Mouse (Mus musculus) adrenal gland, postnatal 14 days (tissue): Measurements from ENCODE around the gene Sult4a1. TPM values are rescaled to one million over a fixed set of nuclear protein-coding genes. Genes with fewer than 3 reads are reported as not detected.
"Not testable (repeated sequence)": the region's sequence is repeated elsewhere in the genome, so short reads cannot be mapped to it uniquely, and the experiment has no call there.

Experiments used
- DNase-seq: peaks from one replicate; pipeline ENCODE4 v3.0.0; 2021; ENCODE audit warnings: mixed read lengths
- total RNA-seq: library from RNA; stranded (reverse); gene quantifications from 2 replicates; pipeline ENCODE4 v1.2.3, GENCODE M21; 2021

Sult4a1 gene
- total RNA-seq, 1 experiment from 2014 or later, result 4.2 TPM

DNA sequence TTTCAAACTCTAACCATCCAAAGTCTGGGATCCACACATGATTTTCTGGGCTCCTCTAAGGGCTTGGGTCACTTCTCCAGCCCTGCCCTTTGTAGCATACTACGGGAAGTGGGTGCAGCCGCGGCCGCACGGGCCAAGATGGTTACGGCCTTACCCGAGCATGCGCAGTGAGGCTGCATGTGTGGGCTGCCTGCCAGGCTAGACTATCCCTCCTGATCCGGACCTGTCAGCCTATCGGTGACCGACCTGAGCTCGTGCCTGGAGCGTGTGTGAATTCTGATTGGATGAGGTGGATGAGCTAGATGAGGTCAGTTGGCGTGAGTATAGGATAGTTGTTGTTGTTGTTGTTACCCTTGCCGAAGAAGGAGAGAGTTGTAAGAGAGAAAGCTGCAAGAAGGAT, 8.0 kb downstream of the Sult4a1 start:
- not testable (repeated sequence) for DNase-seq

GRCm38 (mm10) chr15:84096051-84096450, 9.5 kb downstream of the Sult4a1 start:
- no peak for DNase-seq

GRCm38 (mm10) chr15:84094921-84095320, 10.6 kb downstream of the Sult4a1 start:
- DNase-seq, result no peak

DNA sequence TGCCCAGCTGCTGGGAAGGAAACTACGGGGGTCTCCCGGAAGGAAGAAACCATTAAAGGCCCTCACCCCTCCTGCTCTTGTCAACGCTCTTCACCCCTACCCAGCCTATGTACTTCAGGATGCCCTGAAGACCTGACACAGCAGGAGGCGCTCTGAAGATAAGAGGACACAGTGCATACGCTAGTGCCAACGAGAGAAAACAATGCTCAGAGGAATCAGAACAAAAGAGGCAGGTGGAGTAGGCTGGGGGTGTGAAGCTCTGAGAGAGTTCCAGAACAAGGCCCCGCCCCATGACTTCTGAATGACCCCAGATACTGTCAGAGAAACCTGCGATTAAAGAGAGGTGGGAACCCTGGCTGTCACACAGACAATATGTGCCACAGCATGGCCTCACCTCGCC, 18.8 kb downstream of the Sult4a1 start:
- no peak for DNase-seq

DNA sequence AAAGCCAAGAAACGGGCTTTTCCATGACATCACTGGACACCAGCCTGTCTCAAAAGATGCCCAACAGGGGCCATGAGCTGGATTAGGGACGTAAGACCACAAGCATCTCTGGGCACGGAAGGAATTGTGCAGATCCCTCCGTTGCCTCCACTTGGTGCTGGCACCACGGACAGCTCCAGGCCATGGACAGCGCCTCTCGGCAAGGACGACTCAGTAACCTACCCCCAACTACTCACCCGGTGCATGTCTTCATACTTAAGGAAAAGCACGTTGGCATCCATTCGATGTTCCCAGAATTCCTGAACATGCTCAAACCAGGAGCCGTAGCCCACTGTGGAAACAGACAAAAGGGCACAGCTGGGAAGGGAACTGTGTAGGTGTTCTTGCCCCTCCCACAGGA, 19.2 kb downstream of the Sult4a1 start:
- peak; percentile 60 for DNase-seq

DNA sequence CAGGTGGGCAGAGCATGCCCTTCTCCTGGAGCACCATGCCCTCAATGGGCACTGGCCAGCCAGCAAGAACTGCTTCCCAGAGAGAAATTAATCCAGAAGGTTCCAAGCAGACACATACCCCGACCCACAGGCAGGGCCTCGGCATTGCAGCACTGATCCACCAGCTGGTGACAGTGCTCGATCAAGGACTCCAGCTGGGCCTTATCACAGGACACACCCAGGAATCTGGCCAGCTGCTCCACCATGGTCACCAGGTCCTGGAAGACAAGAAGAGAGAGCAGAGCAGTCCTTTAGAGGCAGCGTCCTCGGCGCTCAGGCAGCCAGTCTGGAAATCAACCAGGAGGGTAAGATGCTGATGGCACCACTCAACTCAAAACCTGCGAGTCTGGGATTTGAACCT, 25.5 kb downstream of the Sult4a1 start:
- no peak for DNase-seq

GRCm38 (mm10) chr15:84079519-84079918, 26.0 kb downstream of the Sult4a1 start:
- DNase-seq, result no peak

- no peak for DNase-seq
Measured at GRCm38 (mm10) chr15:84078667-84079066, 26.9 kb downstream of the Sult4a1 start.

GRCm38 (mm10) chr15:84077151-84077550, 28.4 kb downstream of the Sult4a1 start:
- DNase-seq, result no peak

- DNase-seq, result peak; percentile 41
Measured at GRCm38 (mm10) chr15:84074705-84075185, 30.8 kb downstream of the Sult4a1 start.

DNA sequence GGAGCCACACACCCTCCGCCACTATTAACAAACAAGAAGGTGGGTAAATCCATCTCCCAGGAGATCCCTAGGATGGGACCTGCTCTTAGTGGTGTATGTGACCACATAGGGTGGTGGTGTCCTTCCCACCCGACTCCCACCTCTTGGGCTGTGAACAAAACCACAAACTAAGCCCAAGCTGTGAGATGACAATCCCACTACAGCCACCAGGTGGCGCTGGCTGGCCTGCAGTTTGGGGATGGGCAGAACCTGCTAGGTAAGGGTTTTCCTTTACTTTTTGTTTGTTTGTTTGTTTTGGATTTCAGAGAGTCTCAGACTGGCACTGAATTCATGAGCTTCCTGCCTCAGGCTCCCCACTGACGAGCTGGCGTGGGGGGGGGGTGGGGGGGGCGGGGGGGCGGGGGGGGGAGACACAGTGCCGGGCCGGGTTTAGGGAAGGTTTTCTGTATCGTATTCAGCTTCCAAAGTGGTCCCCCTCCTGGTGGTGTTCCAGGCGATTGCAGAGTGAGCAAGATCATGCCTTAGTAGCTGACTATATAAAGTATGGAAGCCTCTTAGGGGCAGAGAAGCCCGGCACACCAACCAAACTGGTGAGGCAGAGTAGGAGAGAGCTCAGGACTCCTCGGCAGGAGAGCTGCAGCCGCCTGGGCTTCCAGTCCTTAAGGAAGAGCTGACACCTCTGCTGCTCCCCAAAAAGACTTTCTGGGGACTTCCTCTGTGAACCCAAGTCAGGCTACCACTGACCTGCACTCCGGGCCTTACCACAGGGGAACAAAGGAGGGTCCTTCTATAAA, 31.4 kb downstream of the Sult4a1 start:
- peak; percentile 79 for DNase-seq

DNA sequence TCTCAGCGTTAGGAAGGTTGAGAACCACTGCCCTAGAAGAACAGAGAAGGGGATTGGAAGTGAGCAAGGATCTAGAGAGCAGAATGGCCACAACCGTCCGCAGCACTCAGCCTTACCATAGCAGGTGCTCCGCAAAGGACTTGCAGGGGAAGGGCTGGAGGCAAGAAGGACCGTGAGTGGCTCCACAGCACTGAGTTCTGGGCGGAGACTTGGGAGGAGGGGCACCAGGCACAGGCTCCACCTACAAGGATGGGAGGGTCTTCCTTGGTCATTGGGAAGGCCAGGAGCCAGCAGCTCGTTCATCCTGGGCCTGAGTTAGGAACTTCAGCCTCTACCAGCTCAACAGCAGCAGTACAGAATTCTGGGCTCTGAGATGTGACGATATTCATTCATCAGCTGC, 32.5 kb downstream of the Sult4a1 start:
- no peak for DNase-seq

- DNase-seq, result peak; percentile 64
Measured at GRCm38 (mm10) chr15:84072226-84072625, 33.3 kb downstream of the Sult4a1 start.

- no peak for DNase-seq
Measured at GRCm38 (mm10) chr15:84070116-84070676, 35.4 kb downstream of the Sult4a1 start.

GRCm38 (mm10) chr15:84069455-84070050, 36.0 kb downstream of the Sult4a1 start:
- no peak for DNase-seq

GRCm38 (mm10) chr15:84065701-84066100, 39.9 kb downstream of the Sult4a1 start:
- no peak for DNase-seq

GRCm38 (mm10) chr15:84065140-84065539, 40.4 kb downstream of the Sult4a1 start, which contains the start of gene Efcab6:
Efcab6 (minus strand) TSS chr15:84065379.
- peak; percentile 17 for DNase-seq

- no peak for DNase-seq
Measured at GRCm38 (mm10) chr15:84058841-84059240, 46.7 kb downstream of the Sult4a1 start.

DNA sequence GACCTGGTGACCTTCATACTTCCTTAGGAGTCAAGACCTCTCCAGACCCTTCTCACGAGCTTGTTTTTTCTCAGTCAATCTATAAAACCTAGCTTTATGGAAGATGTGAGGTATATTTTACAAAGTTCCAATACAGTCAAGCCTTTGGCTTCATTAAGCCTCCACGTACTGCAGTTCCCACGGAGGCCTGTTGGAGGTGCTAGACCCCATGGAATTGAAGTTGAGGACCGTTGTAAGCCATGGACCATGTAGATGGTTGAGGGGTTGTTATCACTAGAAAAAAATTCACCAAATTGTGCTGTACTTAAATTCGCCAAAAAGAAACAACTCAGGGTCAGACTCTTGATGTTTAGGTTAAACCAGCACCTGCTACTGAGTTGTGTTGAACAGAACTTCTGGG, 49.5 kb downstream of the Sult4a1 start:
- no peak for DNase-seq

GRCm38 (mm10) chr15:84053859-84054258, 51.7 kb downstream of the Sult4a1 start:
- DNase-seq, result peak; percentile 76

DNA sequence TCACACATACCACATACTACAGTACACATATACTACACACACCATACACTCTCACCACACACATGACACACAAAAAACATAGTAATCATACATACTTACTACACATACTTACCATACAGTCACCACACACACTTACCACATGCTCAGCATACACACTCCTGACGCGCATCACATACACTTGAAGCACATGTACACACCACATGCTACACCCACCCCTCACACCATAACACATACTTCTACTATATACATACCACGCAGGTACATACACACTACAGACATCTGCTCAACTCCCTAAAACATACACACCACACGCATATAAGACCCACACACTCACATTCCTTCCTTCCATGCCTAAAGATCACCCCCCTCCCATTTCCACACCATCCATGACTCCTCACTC, 52.3 kb downstream of the Sult4a1 start:
- DNase-seq, result no peak

GRCm38 (mm10) chr15:84052390-84052789, 53.2 kb downstream of the Sult4a1 start:
- no peak for DNase-seq

GRCm38 (mm10) chr15:84049570-84049969, 56.0 kb downstream of the Sult4a1 start:
- peak; percentile 66 for DNase-seq
